Mouse (Mus musculus) small intestine, adult 2 months (tissue): Measurements from ENCODE around the gene Prok1. TPM values are rescaled to one million over a fixed set of nuclear protein-coding genes. Genes with fewer than 3 reads are reported as not detected.

Experiments used
- H3K27ac ChIP-seq: fragments of 200-500 bp; 2 replicates; pipeline ENCODE4 v1.5.1; 2012; ENCODE audit warnings: low read depth, low read length, control low read depth, inconsistent platforms; ENCODE audit not compliant: insufficient read depth
- H3K27me3 ChIP-seq: fragments of 200-500 bp; 2 replicates; pipeline ENCODE4 v1.6.1; 2012; ENCODE audit warnings: mild to moderate bottlenecking, moderate library complexity, low read length, inconsistent platforms; ENCODE audit not compliant: control insufficient read depth, insufficient read depth
- H3K36me3 ChIP-seq: fragments of 200-500 bp; 2 replicates; pipeline ENCODE4 v1.6.1; 2012; ENCODE audit warnings: mild to moderate bottlenecking, low read length, control low read depth, inconsistent platforms; ENCODE audit not compliant: control insufficient read depth, insufficient read depth
- H3K4me1 ChIP-seq: fragments of 200-500 bp; 2 replicates; pipeline ENCODE4 v1.6.1; 2012; ENCODE audit warnings: low read length, inconsistent platforms, mixed read lengths; ENCODE audit not compliant: control insufficient read depth, insufficient read depth, insufficient read length
- H3K4me3 ChIP-seq: fragments of 200-500 bp; 2 replicates; pipeline ENCODE4 v1.5.1; 2012; ENCODE audit warnings: low read depth, mild to moderate bottlenecking, control low read depth, inconsistent platforms, low read length, moderate library complexity
- CTCF ChIP-seq: fragments of 200-500 bp; IDR thresholded peaks from 2 replicates; pipeline ENCODE4 v1.5.1; 2012; ENCODE audit warnings: low read depth, mild to moderate bottlenecking, control low read depth, inconsistent platforms, low read length, moderate library complexity, mixed read lengths; ENCODE audit not compliant: insufficient replicate concordance, insufficient read length; ENCODE audit errors: extremely low read depth
- POLR2A ChIP-seq: fragments of 200-500 bp; IDR thresholded peaks from 2 replicates; pipeline ENCODE4 v1.6.1; 2012; ENCODE audit warnings: low read depth, mild to moderate bottlenecking, control low read depth, inconsistent platforms, low read length, moderate library complexity
- WGBS: fragments of 180-500 bp; shearing (Covaris S2); methylation state at CpG from one replicate; pipeline ENCODE4 v1.1.7; 2018; 5-methylcytosine and 5-hydroxymethylcytosine counted together
- polyA plus RNA-seq: library from polyadenylated mRNA; depleted of rRNA; stranded (reverse); fragments of >200 nt; gene quantifications from 2 replicates; pipeline ENCODE4 v1.2.3, GENCODE M21; 2012

Prok1 gene
- polyA plus RNA-seq, 1 experiment: not detected

DNA sequence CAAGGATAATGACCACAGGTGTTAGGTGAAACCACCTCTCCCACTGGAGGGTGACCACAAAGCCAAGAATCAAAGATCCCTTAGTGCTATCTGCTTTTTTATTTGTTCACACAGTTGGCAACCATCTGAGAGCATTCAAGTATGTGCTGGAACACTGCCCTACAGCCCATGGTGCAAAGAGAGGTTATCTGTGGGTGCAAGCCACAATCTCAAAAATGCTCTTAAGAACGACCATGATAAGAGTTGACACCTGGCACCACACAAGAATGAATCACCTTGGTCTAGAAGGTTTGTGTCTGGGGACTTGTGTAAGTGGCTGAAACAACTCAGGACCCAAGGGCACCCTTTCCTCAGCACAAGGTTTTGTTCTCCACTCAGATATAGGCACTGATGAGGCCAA is 16.3 kb downstream of the Prok1 start:
- Histone ChIP-seq H3K27me3 (no peaks in the 10 kb centered on the region), H3K4me3 (no peak overlapping the region), H3K27ac (no peak overlapping the region), H3K4me1 (peaks cover 4% of the 10 kb centered on the region; the same call in 1 of the 2 replicates), H3K36me3 (no peaks in the 10 kb centered on the region)
- TF ChIP-seq CTCF (no peak), POLR2A (no peak)
- 15% methylated on average over 1 of the region's 1 CpGs for WGBS

DNA sequence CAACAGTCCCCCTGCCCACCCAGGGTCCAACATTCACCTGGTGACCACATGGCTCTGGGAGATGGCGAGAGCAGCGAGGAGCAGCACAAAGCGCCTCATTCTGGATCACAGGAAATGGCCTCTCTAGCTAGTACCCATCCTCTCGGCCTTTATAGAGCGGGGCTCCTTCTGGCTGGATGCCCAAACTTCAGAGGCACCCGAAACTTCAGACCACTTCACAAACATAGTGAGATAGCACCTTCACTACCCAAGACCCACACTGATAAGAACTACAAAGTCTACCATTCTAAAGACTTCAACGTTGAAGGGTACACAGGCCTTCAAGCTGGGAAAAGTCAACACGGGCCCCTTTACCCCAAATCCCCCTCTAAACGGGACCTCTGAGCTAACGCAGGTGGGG is 17.9 kb downstream of the Prok1 start, which contains the start of gene Cym:
Gene Cym (minus strand): TSS at position 125 of the 400 bp plus-strand sequence.
- Histone ChIP-seq H3K27ac (no peak within 1 kb of the TSS), H3K36me3 (no peaks in the 10 kb centered on the region), H3K27me3 (no peaks in the 10 kb centered on the region), H3K4me1 (peaks cover 12% of the 10 kb centered on the region; the same call in 1 of the 2 replicates), H3K4me3 (no peak within 1 kb of the TSS)
- TF ChIP-seq POLR2A (no peak), CTCF (no peak)
- WGBS: 69% methylated on average over 10 of the region's 10 CpGs

- Histone ChIP-seq H3K4me3 (no peak overlapping the region), H3K27ac (no peak overlapping the region), H3K36me3 (no peaks in the 10 kb centered on the region), H3K27me3 (no peaks in the 10 kb centered on the region), H3K4me1 (peaks cover 17% of the 10 kb centered on the region; the same call in 1 of the 2 replicates)
- 59% methylated on average over 7 of the region's 7 CpGs for WGBS
- TF ChIP-seq CTCF (no peak), POLR2A (no peak)
Observed at GRCm38 (mm10) chr3:107218572-107218971, 20.9 kb downstream of the Prok1 start.

DNA sequence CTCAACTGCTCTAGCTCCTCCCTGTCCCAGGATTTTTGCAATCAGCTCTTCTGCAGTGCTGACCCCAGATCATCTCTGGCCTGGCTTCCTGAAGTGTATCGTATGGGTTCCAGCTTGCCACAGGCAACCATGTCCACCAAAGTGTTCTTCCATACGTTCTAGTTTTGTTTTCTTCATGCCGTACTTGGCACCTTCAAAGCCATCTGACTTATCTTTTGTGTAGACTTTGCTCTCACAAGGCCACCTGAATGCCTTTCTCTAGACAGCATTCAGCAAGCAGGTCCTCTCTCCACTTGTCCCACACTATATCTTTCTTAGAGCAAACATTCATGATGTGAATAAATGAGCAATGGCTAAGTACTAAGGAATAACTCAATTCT is 22.4 kb downstream of the Prok1 start:
- H3K4me3 ChIP-seq: no peak overlapping the region
- no peak for TF ChIP-seq POLR2A
- TF ChIP-seq CTCF: no peak

DNA sequence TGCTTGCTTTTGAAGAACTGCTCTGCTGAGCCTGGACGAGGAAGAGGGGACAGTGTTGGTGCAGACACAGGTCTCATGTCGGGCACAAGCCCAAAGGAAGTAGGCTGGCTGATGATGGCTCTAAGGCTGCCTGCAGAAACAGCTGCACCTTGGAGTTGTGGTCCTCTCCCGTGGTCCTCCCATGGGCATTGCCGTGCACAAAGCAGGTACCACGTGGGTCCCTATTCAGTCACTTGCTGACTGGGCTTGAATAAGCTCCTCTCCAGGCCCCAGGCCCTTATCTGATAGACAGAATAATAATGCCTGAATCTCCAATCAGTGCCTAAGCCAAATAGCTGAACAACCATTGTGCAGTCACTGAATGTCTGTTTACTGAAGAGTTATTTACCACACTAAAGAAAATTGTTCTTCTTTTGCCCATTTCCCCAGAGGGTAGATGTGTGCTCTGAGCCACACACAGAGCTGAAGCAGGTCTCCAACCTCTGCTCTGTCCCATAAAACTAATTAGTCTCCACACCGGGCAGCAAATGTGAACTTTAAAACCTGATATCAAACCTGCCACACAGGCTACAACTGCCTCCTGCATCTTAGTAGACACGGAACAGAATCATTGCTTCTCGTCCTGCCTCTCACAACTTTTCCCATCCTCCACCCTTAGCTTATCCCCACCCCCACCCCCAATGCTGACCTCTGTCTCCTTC is 23.0 kb downstream of the Prok1 start:
- Histone ChIP-seq H3K36me3 (no peaks in the 10 kb centered on the region), H3K4me3 (no peak overlapping the region), H3K27ac (peak overlapping the region; percentile 80), H3K4me1 (peaks cover 17% of the 10 kb centered on the region; the same call in 1 of the 2 replicates), H3K27me3 (no peaks in the 10 kb centered on the region)
- 24% methylated on average over 8 of the region's 8 CpGs for WGBS
- TF ChIP-seq CTCF: no peak
- TF ChIP-seq POLR2A: no peak

More for the DNA sequence above, 22.4 kb downstream of the Prok1 start:
- no peaks in the 10 kb centered on the region for H3K36me3 ChIP-seq
- no peaks in the 10 kb centered on the region for H3K27me3 ChIP-seq
- H3K4me1 ChIP-seq: peaks cover 17% of the 10 kb centered on the region; the same call in 1 of the 2 replicates
- 22% methylated on average over 3 of the region's 3 CpGs for WGBS
- peak overlapping the region; percentile 80 for H3K27ac ChIP-seq

DNA sequence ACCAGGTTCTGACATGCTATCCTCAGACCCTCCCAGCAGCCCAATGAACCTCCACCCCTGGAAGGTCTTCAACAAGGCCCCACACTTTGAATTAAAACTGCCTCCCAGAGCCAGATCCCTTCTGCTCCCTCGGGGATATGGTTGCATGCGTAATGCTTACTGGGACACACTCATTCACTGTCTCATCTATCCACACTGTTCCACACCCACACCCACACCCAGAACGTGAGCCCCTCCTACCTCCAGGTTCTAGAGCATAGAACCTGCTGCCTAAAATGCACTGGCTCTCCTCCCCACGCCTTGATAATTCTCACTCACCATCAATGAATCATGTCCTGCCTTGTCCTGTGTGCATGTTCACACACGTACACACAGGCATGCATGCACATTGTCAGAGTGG is 24.9 kb downstream of the Prok1 start:
- Histone ChIP-seq H3K27ac (no peak overlapping the region), H3K4me1 (peaks cover 17% of the 10 kb centered on the region; the same call in 1 of the 2 replicates), H3K36me3 (no peaks in the 10 kb centered on the region), H3K4me3 (no peak overlapping the region), H3K27me3 (no peaks in the 10 kb centered on the region)
- WGBS: 83% methylated on average over 5 of the region's 5 CpGs
- TF ChIP-seq POLR2A: no peak
- no peak for TF ChIP-seq CTCF

GRCm38 (mm10) chr3:107207625-107208253 is 31.8 kb downstream of the Prok1 start:
- H3K4me3 ChIP-seq: no peak overlapping the region
- TF ChIP-seq POLR2A (no peak), CTCF (no peak)
- no peaks in the 10 kb centered on the region for H3K36me3 ChIP-seq
- H3K27ac ChIP-seq: no peak overlapping the region
- H3K27me3 ChIP-seq: no peaks in the 10 kb centered on the region
- 73% methylated on average over 7 of the region's 7 CpGs for whole genome bisulfite sequencing
- peaks cover 3% of the 10 kb centered on the region; the same call in 1 of the 2 replicates for H3K4me1 ChIP-seq
